Mouse (Mus musculus): ENCODE measurements around the gene Zcchc17.

Gene Zcchc17

GRCm38 (mm10) chr4:130359486-130360237, at the start of gene Zcchc17, which contains the start of gene Snrnp40:
TSS of gene Zcchc17 (minus strand) at chr4:130359943.
TSS of gene Snrnp40 (plus strand) at chr4:130360132.
- peak; percentile 99 for DNase-seq (ENCODE audit: low spot score in 2 of 2)

GRCm38 (mm10) chr4:130391265-130391664, 31.5 kb upstream of the Zcchc17 start:
- no peak for DNase-seq (ENCODE audit: low spot score in 2 of 2)

- DNase-seq (ENCODE audit: low spot score in 2 of 2): no peak
These were observed 30.2 kb upstream of the Zcchc17 start for GRCm38 (mm10) chr4:130389927-130390326.

GRCm38 (mm10) chr4:130389496-130389895, 29.8 kb upstream of the Zcchc17 start:
- DNase-seq (ENCODE audit: low spot score in 2 of 2): peak in 1 of 2 experiments; percentile 32

GRCm38 (mm10) chr4:130387256-130387655, 27.5 kb upstream of the Zcchc17 start:
- no peak for DNase-seq (ENCODE audit: low spot score in 2 of 2)

GRCm38 (mm10) chr4:130380418-130380817, 20.7 kb upstream of the Zcchc17 start:
- no peak for DNase-seq (ENCODE audit: low spot score in 2 of 2)

GRCm38 (mm10) chr4:130379181-130379580, 19.4 kb upstream of the Zcchc17 start:
- no peak for DNase-seq (ENCODE audit: low spot score in 2 of 2)

- no peak for DNase-seq (ENCODE audit: low spot score in 2 of 2)
These were observed 17.8 kb upstream of the Zcchc17 start for GRCm38 (mm10) chr4:130377500-130377899.

GRCm38 (mm10) chr4:130376675-130377074, 16.9 kb upstream of the Zcchc17 start:
- no peak for DNase-seq (ENCODE audit: low spot score in 2 of 2)

GRCm38 (mm10) chr4:130360238-130360590, 471 bp upstream of the Zcchc17 start:
- no peak for DNase-seq (ENCODE audit: low spot score in 2 of 2)

GRCm38 (mm10) chr4:130357946-130358345, 1.8 kb downstream of the Zcchc17 start:
- DNase-seq (ENCODE audit: low spot score in 2 of 2): no peak

GRCm38 (mm10) chr4:130352588-130352987, 7.2 kb downstream of the Zcchc17 start:
- DNase-seq (ENCODE audit: low spot score in 2 of 2): no peak

GRCm38 (mm10) chr4:130350690-130351422, 8.9 kb downstream of the Zcchc17 start:
- no peak for DNase-seq (ENCODE audit: low spot score in 2 of 2)

GRCm38 (mm10) chr4:130349666-130350065, 10.1 kb downstream of the Zcchc17 start:
- no peak for DNase-seq (ENCODE audit: low spot score in 2 of 2)

- peak in 1 of 2 experiments; percentile 31 for DNase-seq (ENCODE audit: low spot score in 2 of 2)
These were observed 18.1 kb downstream of the Zcchc17 start for GRCm38 (mm10) chr4:130341691-130342090.

- DNase-seq (ENCODE audit: low spot score in 2 of 2): no peak
These were observed 23.9 kb downstream of the Zcchc17 start for GRCm38 (mm10) chr4:130335867-130336266.

- DNase-seq (ENCODE audit: low spot score in 2 of 2): no peak
These were observed 32.4 kb downstream of the Zcchc17 start for GRCm38 (mm10) chr4:130327366-130327765.

GRCm38 (mm10) chr4:130325446-130325845, 34.3 kb downstream of the Zcchc17 start:
- no peak for DNase-seq (ENCODE audit: low spot score in 2 of 2)

- DNase-seq (ENCODE audit: low spot score in 2 of 2): no peak
These were observed 36.1 kb downstream of the Zcchc17 start for GRCm38 (mm10) chr4:130323607-130324006.

GRCm38 (mm10) chr4:130323165-130323564, 36.6 kb downstream of the Zcchc17 start:
- no peak for DNase-seq (ENCODE audit: low spot score in 2 of 2)

- no peak for DNase-seq (ENCODE audit: low spot score in 2 of 2)
These were observed 37.2 kb downstream of the Zcchc17 start for GRCm38 (mm10) chr4:130322567-130322966.

- no peak for DNase-seq (ENCODE audit: low spot score in 2 of 2)
These were observed 38.1 kb downstream of the Zcchc17 start for GRCm38 (mm10) chr4:130321640-130322039.

- no peak for DNase-seq (ENCODE audit: low spot score in 2 of 2)
These were observed 40.2 kb downstream of the Zcchc17 start for GRCm38 (mm10) chr4:130319564-130319963.

Data from left cerebral cortex, adult 9 months (tissue).